26 mouse cellular contexts compared by ENCODE assay signal in the genomic region with DNA sequence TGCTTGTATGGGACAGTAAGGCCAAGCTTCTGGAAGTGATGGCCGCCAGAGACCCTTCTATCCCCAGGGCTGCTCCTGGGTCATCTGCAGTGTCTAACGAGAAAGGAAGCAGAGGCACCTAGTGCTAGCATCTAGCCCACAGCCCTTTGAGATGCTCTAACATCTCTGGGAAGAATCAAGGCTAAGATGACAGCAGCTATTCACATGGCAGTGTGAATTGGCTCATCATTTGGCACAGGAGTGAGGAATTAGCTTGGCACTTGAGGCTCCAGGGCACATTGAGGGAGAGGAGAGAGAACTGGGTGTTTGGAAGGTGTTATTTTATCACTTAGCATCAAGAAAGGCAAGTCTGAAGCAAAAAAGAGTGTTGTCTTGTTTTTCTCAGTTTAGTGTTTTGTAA. TPM values are rescaled to one million over a fixed set of nuclear protein-coding genes. Genes with fewer than 3 reads are reported as not detected.
DNase-seq lines count a peak whose midpoint lies in the region; ATAC-seq and TF ChIP-seq lines count a peak whose summit lies in the region.
"Had no signal": no experiment of that assay in that cellular context is flagged by ENCODE, and none has a peak within 500 bp of the region (broad histone marks: within the 10 kb centered on the region; RNA-seq: fewer than 3 reads in every experiment).

No protein-coding gene starts in this region.

- no peak overlapping the region for H3K4me3 ChIP-seq in forebrain, embryonic 14.5 days (ENCODE audit: low read depth, low read length)
- no peak overlapping the region for H3K4me3 ChIP-seq in forebrain, embryonic 16.5 days (replicated peaks; ENCODE audit: low read length)
- H3K4me3 ChIP-seq in heart, embryonic 10.5 days = no peak overlapping the region
- H3K4me3 ChIP-seq: forebrain, embryonic 10.5 days; heart, adult 2 months; heart, embryonic 15.5 days; hindbrain, embryonic 10.5 days; hindbrain, embryonic 13.5 days; intestine, embryonic 15.5 days had no signal

- 80% methylated on average over 2 of the region's 2 CpGs for WGBS in forebrain, embryonic 14.5 days
- WGBS in forebrain, embryonic 16.5 days = 54% methylated on average over 2 of the region's 2 CpGs
- 55% methylated on average over 2 of the region's 2 CpGs for WGBS in heart, embryonic 10.5 days

- H3K27ac ChIP-seq in forebrain, embryonic 14.5 days (ENCODE audit: low read depth, low read length) = no peak overlapping the region
- no peak overlapping the region for H3K27ac ChIP-seq in forebrain, embryonic 16.5 days (ENCODE audit: low read length)
- no peak overlapping the region for H3K27ac ChIP-seq in heart, embryonic 10.5 days
- H3K27ac ChIP-seq: forebrain, embryonic 10.5 days; heart, adult 2 months; heart, embryonic 15.5 days; hindbrain, embryonic 10.5 days; hindbrain, embryonic 13.5 days; intestine, embryonic 15.5 days had no signal

- peak; percentile 46 to 63 for DNase-seq in cerebellum, postnatal 10 days
- no peak for DNase-seq in cerebellum, adult 11 months
- DNase-seq in forebrain, embryonic 14.5 days (ENCODE audit: low spot score) = peak; percentile 50
- DNase-seq in heart, adult 11 months = peak; percentile 54
- no peak for DNase-seq in heart, embryonic 10.5 days (ENCODE audit: low spot score)
- peak; percentile 60 for DNase-seq in brain, embryonic 14.5 days (ENCODE audit: low read depth)
- no peak for DNase-seq in layer of hippocampus, adult 18-20 months (ENCODE audit: low spot score in 2 of 2)
- DNase-seq: adrenal gland, postnatal 10 days; adrenal gland, postnatal 36 days; cerebellum, adult 18-20 months; cerebellum, adult 9-11 months; gastrocnemius, postnatal 25 days; heart, adult 2 months; heart, postnatal 10 days; heart, postnatal 36 days; kidney, adult 11 months; kidney, adult 8-10 months had no signal

- no peaks in the 10 kb centered on the region for H3K9me3 ChIP-seq in forebrain, embryonic 14.5 days (replicated peaks; ENCODE audit: control insufficient read depth, low read length)
- H3K9me3 ChIP-seq in forebrain, embryonic 16.5 days (ENCODE audit: control insufficient read depth, low read length) = no peaks in the 10 kb centered on the region
- H3K9me3 ChIP-seq in heart, embryonic 10.5 days = no peaks in the 10 kb centered on the region
- H3K9me3 ChIP-seq: forebrain, embryonic 10.5 days; heart, embryonic 15.5 days; hindbrain, embryonic 10.5 days; hindbrain, embryonic 13.5 days; intestine, embryonic 15.5 days had no signal

- ATAC-seq in forebrain, embryonic 14.5 days = no peak
- ATAC-seq in forebrain, embryonic 16.5 days = no peak
- ATAC-seq: hindbrain, embryonic 16.5 days; intestine, embryonic 15.5 days; Patski had no signal

- H3K9ac ChIP-seq in forebrain, embryonic 14.5 days (ENCODE audit: low read length) = no peak overlapping the region
- H3K9ac ChIP-seq in forebrain, embryonic 16.5 days (replicated peaks; ENCODE audit: low read depth, low read length) = no peak overlapping the region
- H3K9ac ChIP-seq: heart, embryonic 15.5 days; hindbrain, embryonic 13.5 days; intestine, embryonic 15.5 days had no signal

- no peak for TF ChIP-seq POLR2A in brain, embryonic 14.5 days (IDR thresholded peaks at IDR 0.05; ENCODE audit: borderline replicate concordance, extremely low read depth, insufficient read depth, insufficient read length, poor library complexity, severe bottlenecking)

- no peak for TF ChIP-seq CTCF in brain, embryonic 14.5 days (IDR thresholded peaks at IDR 0.05; ENCODE audit: borderline replicate concordance, extremely low read depth, insufficient read depth, insufficient read length)

- no peaks in the 10 kb centered on the region for H3K36me3 ChIP-seq in forebrain, embryonic 14.5 days (ENCODE audit: control insufficient read depth, insufficient read depth, low read length)
- H3K36me3 ChIP-seq in forebrain, embryonic 16.5 days (ENCODE audit: control insufficient read depth, insufficient read depth) = no peaks in the 10 kb centered on the region
- H3K36me3 ChIP-seq in heart, embryonic 10.5 days = no peaks in the 10 kb centered on the region
- H3K36me3 ChIP-seq: forebrain, embryonic 10.5 days; heart, embryonic 15.5 days; hindbrain, embryonic 10.5 days; hindbrain, embryonic 13.5 days; intestine, embryonic 15.5 days had no signal

- H3K27me3 ChIP-seq in forebrain, embryonic 14.5 days (replicated peaks; ENCODE audit: control insufficient read depth, insufficient read depth, low read length) = no peaks in the 10 kb centered on the region
- no peaks in the 10 kb centered on the region for H3K27me3 ChIP-seq in forebrain, embryonic 16.5 days (replicated peaks; ENCODE audit: control insufficient read depth, insufficient read depth, low read length)
- no peaks in the 10 kb centered on the region for H3K27me3 ChIP-seq in heart, embryonic 10.5 days (ENCODE audit: insufficient read depth, poor library complexity, severe bottlenecking)
- H3K27me3 ChIP-seq: heart, embryonic 15.5 days; hindbrain, embryonic 13.5 days; intestine, embryonic 15.5 days; Patski had no signal

- H3K4me2 ChIP-seq in forebrain, embryonic 14.5 days (ENCODE audit: low read length) = no peak overlapping the region
- no peak overlapping the region for H3K4me2 ChIP-seq in forebrain, embryonic 16.5 days (ENCODE audit: low read length)
- H3K4me2 ChIP-seq: heart, embryonic 11.5 days; heart, embryonic 15.5 days; hindbrain, embryonic 13.5 days; intestine, embryonic 15.5 days had no signal

- H3K4me1 ChIP-seq in forebrain, embryonic 14.5 days (ENCODE audit: control insufficient read depth, insufficient read depth, low read length) = no peaks in the 10 kb centered on the region
- 0 out of 2 replicates have a peak, but pooled peaks cover 5% of the 10 kb centered on the region for H3K4me1 ChIP-seq in forebrain, embryonic 16.5 days (replicated peaks; ENCODE audit: control insufficient read depth, insufficient read depth, low read length)
- no peaks in the 10 kb centered on the region for H3K4me1 ChIP-seq in heart, embryonic 10.5 days
- H3K4me1 ChIP-seq: forebrain, embryonic 10.5 days; heart, embryonic 15.5 days; hindbrain, embryonic 10.5 days; hindbrain, embryonic 13.5 days; intestine, embryonic 15.5 days had no signal

RNA-seq across cellular contexts. Expression of a gene that starts 49.8 kb away (rescaled TPM):
- polyA plus RNA-seq in forebrain, embryonic 14.5 days (2014; fragmentation: Nextera tagmentation; extraction: Ambion mirVana) = 6.2 and 7.1 TPM in 2 replicates
- polyA plus RNA-seq in forebrain, embryonic 16.5 days (2015; fragmentation: Nextera tagmentation; extraction: Ambion mirVana) = 6.4 and 6.5 TPM in 2 replicates
- 5.1 and 5.9 TPM in 2 replicates for polyA plus RNA-seq in heart, embryonic 10.5 days (2016; fragmentation: Nextera tagmentation; extraction: Ambion mirVana)
- polyA plus RNA-seq in brain, embryonic 14.5 days (2012; rRNA removed) = 4.3 and 5.4 TPM in 2 replicates
- 1 to 10 TPM; 5.7 to 6.0 TPM for total RNA-seq in layer of hippocampus, adult 18-20 months (2021)

Comparison
In these comparisons a context has a peak if more than half of its experiments do, and no peak if none do; other contexts are left out.
1. DNase-seq: peak in cerebellum, postnatal 10 days (2 of 2), forebrain, embryonic 14.5 days (single experiment), heart, adult 11 months (single experiment) and brain, embryonic 14.5 days (single experiment); none in cerebellum, adult 11 months (single experiment), heart, embryonic 10.5 days (single experiment) and layer of hippocampus, adult 18-20 months (0 of 2).